Mouse (Mus musculus) liver, adult 2 months (tissue): Measurements from ENCODE around the gene Sh3bp4. TPM values are rescaled to one million over a fixed set of nuclear protein-coding genes. Genes with fewer than 3 reads are reported as not detected.

Experiments used
- DNase-seq: peaks from one replicate; pipeline ENCODE4 v3.0.0-alpha.2; 2011; ENCODE audit warnings: low read depth, low spot score; ENCODE audit errors: extremely low read depth
- H3K27ac ChIP-seq: fragments of 200-500 bp; replicated peaks from 2 replicates; pipeline ENCODE4 v1.5.1; 2012; ENCODE audit warnings: low read depth, mild to moderate bottlenecking, control low read depth, inconsistent platforms, low read length; ENCODE audit not compliant: insufficient read depth
- H3K27me3 ChIP-seq: fragments of 200-500 bp; 2 replicates; pipeline ENCODE4 v1.6.1; 2012; ENCODE audit warnings: mild to moderate bottlenecking, moderate library complexity, low read length, inconsistent platforms; ENCODE audit not compliant: control insufficient read depth, insufficient read depth
- H3K36me3 ChIP-seq: fragments of 200-500 bp; 2 replicates; pipeline ENCODE4 v1.6.1; 2012; ENCODE audit warnings: low read length, inconsistent platforms; ENCODE audit not compliant: control insufficient read depth, insufficient read depth
- H3K4me1 ChIP-seq: fragments of 200-500 bp; 2 replicates; pipeline ENCODE4 v1.6.1; 2011; ENCODE audit warnings: low read length; ENCODE audit not compliant: control insufficient read depth, insufficient read depth
- H3K4me3 ChIP-seq: fragments of 200-500 bp; 2 replicates; pipeline ENCODE4 v1.5.1; 2011; ENCODE audit warnings: low read depth, mild to moderate bottlenecking, control low read depth, low read length, moderate library complexity; ENCODE audit not compliant: insufficient read depth
- H3K79me2 ChIP-seq: fragments of 200-500 bp; 2 replicates; pipeline ENCODE4 v1.6.1; 2012; ENCODE audit warnings: inconsistent platforms, mild to moderate bottlenecking, low read length, moderate library complexity; ENCODE audit not compliant: control insufficient read depth, insufficient read depth
- H3K9ac ChIP-seq: fragments of 200-500 bp; 2 replicates; pipeline ENCODE4 v1.6.1; 2012; ENCODE audit warnings: low read depth, mild to moderate bottlenecking, control low read depth, inconsistent platforms, low read length
- CTCF ChIP-seq: fragments of 200-500 bp; IDR thresholded peaks from 2 replicates; pipeline ENCODE4 v1.5.1; 2011; ENCODE audit warnings: low read depth, low read length, control low read depth
- POLR2A ChIP-seq: fragments of 200-500 bp; IDR thresholded peaks from 2 replicates; pipeline ENCODE4 v1.6.1; 2011; ENCODE audit warnings: low read length, control low read depth; ENCODE audit not compliant: insufficient read depth; ENCODE audit errors: extremely low read depth
- WGBS: fragments of 180-500 bp; shearing (Covaris S2); methylation state at CpG from one replicate; pipeline ENCODE4 v1.1.7; 2018; 5-methylcytosine and 5-hydroxymethylcytosine counted together
- polyA plus RNA-seq: library from polyadenylated mRNA; depleted of rRNA; stranded (reverse); fragments of >200 nt; gene quantifications from 2 replicates; pipeline ENCODE4 v1.2.3, GENCODE M21; 2012
- total RNA-seq: library from RNA; depleted of rRNA; stranded (reverse); fragments of >200 nt; gene quantifications from 2 replicates; pipeline ENCODE4 v1.2.3, GENCODE M21; 2014

Sh3bp4 gene
- total and polyA plus RNA-seq, 2 experiments: 0.45 to 0.46 TPM

GRCm38 (mm10) chr1:89112544-89112943 is 42.3 kb downstream of the Sh3bp4 start:
- Histone ChIP-seq H3K4me3 (no peak overlapping the region), H3K27me3 (no peaks in the 10 kb centered on the region), H3K36me3 (no peaks in the 10 kb centered on the region), H3K4me1 (peaks cover 10% of the 10 kb centered on the region), H3K9ac (no peak overlapping the region), H3K27ac (no peak overlapping the region), H3K79me2 (no peaks in the 10 kb centered on the region)
- TF ChIP-seq POLR2A: no peak
- no peak for TF ChIP-seq CTCF
- 100% methylated on average over 1 of the region's 1 CpGs for WGBS
- DNase-seq: no peak

GRCm38 (mm10) chr1:89113731-89114130 is 43.5 kb downstream of the Sh3bp4 start:
- no peaks in the 10 kb centered on the region for H3K36me3 ChIP-seq
- no peak overlapping the region for H3K4me3 ChIP-seq
- DNase-seq: no peak
- H3K4me1 ChIP-seq: peaks cover 2% of the 10 kb centered on the region
- H3K27me3 ChIP-seq: no peaks in the 10 kb centered on the region
- no peak overlapping the region for H3K27ac ChIP-seq
- 79% methylated on average over 3 of the region's 3 CpGs for WGBS
- H3K9ac ChIP-seq: no peak overlapping the region
- no peaks in the 10 kb centered on the region for H3K79me2 ChIP-seq
- no peak for TF ChIP-seq CTCF
- TF ChIP-seq POLR2A: no peak

GRCm38 (mm10) chr1:89117062-89117461 is 46.8 kb downstream of the Sh3bp4 start:
- no peaks in the 10 kb centered on the region for H3K4me1 ChIP-seq

GRCm38 (mm10) chr1:89118076-89118475 is 47.9 kb downstream of the Sh3bp4 start:
- Histone ChIP-seq H3K27me3 (no peaks in the 10 kb centered on the region), H3K4me3 (no peak overlapping the region), H3K4me1 (no peaks in the 10 kb centered on the region), H3K79me2 (no peaks in the 10 kb centered on the region), H3K9ac (no peak overlapping the region), H3K27ac (no peak overlapping the region), H3K36me3 (no peaks in the 10 kb centered on the region)
- WGBS: 84% methylated on average over 3 of the region's 3 CpGs
- no peak for DNase-seq
- TF ChIP-seq CTCF: no peak
- TF ChIP-seq POLR2A: no peak

More at GRCm38 (mm10) chr1:89117062-89117461, 46.8 kb downstream of the Sh3bp4 start:
- TF ChIP-seq POLR2A: no peak
- no peak for TF ChIP-seq CTCF
- H3K9ac ChIP-seq: no peak overlapping the region
- no peak for DNase-seq
- no peaks in the 10 kb centered on the region for H3K79me2 ChIP-seq
- H3K27ac ChIP-seq: no peak overlapping the region
- H3K27me3 ChIP-seq: no peaks in the 10 kb centered on the region
- 96% methylated on average over 5 of the region's 5 CpGs for WGBS
- no peak overlapping the region for H3K4me3 ChIP-seq
- no peaks in the 10 kb centered on the region for H3K36me3 ChIP-seq

- Histone ChIP-seq H3K27me3 (no peaks in the 10 kb centered on the region), H3K4me1 (no peaks in the 10 kb centered on the region), H3K36me3 (no peaks in the 10 kb centered on the region), H3K27ac (no peak overlapping the region), H3K4me3 (no peak overlapping the region), H3K9ac (no peak overlapping the region), H3K79me2 (no peaks in the 10 kb centered on the region)
- WGBS: 92% methylated on average over 5 of the region's 5 CpGs
- no peak for DNase-seq
- TF ChIP-seq CTCF (no peak), POLR2A (no peak)
Measured at GRCm38 (mm10) chr1:89118836-89119235, 48.6 kb downstream of the Sh3bp4 start.

GRCm38 (mm10) chr1:89120290-89120689 is 50.1 kb downstream of the Sh3bp4 start:
- H3K9ac ChIP-seq: no peak overlapping the region
- H3K4me3 ChIP-seq: no peak overlapping the region
- TF ChIP-seq POLR2A: no peak
- TF ChIP-seq CTCF: no peak
- 28% methylated on average over 4 of the region's 4 CpGs for WGBS
- H3K27me3 ChIP-seq: no peaks in the 10 kb centered on the region
- H3K36me3 ChIP-seq: no peaks in the 10 kb centered on the region
- H3K4me1 ChIP-seq: no peaks in the 10 kb centered on the region
- no peak overlapping the region for H3K27ac ChIP-seq
- peak; percentile 13 for DNase-seq
- H3K79me2 ChIP-seq: no peaks in the 10 kb centered on the region
